Mouse (Mus musculus): ENCODE results near the gene Grb10. TPM values are rescaled to one million over a fixed set of nuclear protein-coding genes. Genes with fewer than 3 reads are reported as not detected.

Grb10 gene
- polyA plus RNA-seq, 1 experiment from 2014 or later = 638 TPM

DNA sequence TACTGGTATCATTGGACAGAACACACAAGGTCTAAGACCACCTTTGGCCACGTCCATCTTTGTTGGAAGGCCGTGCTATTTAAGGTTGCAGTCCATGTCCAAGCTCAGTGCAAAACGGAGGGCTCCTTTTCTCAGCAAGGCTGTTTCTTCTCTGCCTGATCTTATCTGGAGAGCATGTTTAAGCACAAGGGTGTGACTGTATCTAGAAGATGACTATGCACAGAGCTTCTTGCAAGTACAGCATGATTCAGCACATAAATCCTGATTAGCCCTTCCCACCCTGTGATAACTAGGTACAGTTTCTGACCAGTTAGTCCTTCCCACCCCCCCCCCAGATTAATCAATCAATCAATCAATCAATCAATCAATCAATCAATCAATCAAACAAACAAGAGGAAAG lies 115.1 kb downstream of the Grb10 start:
- Histone ChIP-seq H3K9me3 (no peaks in the 10 kb centered on the region), H3K4me2 (replicated peaks) (no peak overlapping the region), H3K4me1 (no peaks in the 10 kb centered on the region), H3K9ac (no peak overlapping the region), H3K27ac (no peak overlapping the region), H3K27me3 (no peaks in the 10 kb centered on the region), H3K36me3 (no peaks in the 10 kb centered on the region), H3K4me3 (no peak overlapping the region)
- no peak for ATAC-seq (ENCODE audit: insufficient number of reproducible peaks, insufficient read depth, low FRiP score, low TSS enrichment)
- 87% methylated on average over 3 of the region's 3 CpGs for WGBS

DNA sequence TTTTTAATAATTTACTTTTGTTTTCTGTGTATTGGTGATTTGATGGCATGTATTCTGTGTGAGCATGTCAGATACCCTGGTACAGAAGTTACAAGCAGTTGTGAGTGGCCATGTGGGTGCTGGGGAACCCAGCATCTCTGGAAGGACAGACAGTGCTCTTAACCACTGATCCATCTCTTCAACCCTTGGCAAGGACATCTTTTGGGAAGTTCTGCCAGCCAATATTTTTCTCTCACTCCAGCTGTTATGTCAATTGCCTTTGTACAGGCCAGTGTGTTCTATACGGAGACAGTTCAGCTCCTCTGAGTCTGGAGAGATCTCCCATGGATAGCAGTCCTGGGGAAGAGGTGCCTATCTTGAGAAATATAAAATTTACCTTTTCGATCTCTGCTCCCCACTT lies 116.4 kb downstream of the Grb10 start:
- Histone ChIP-seq H3K9ac (no peak overlapping the region), H3K27me3 (no peaks in the 10 kb centered on the region), H3K4me1 (no peaks in the 10 kb centered on the region), H3K4me3 (no peak overlapping the region), H3K36me3 (no peaks in the 10 kb centered on the region), H3K27ac (no peak overlapping the region), H3K4me2 (replicated peaks) (no peak overlapping the region), H3K9me3 (no peaks in the 10 kb centered on the region)
- 83% methylated on average over 2 of the region's 2 CpGs for WGBS
- no peak for ATAC-seq (ENCODE audit: insufficient number of reproducible peaks, insufficient read depth, low FRiP score, low TSS enrichment)

DNA sequence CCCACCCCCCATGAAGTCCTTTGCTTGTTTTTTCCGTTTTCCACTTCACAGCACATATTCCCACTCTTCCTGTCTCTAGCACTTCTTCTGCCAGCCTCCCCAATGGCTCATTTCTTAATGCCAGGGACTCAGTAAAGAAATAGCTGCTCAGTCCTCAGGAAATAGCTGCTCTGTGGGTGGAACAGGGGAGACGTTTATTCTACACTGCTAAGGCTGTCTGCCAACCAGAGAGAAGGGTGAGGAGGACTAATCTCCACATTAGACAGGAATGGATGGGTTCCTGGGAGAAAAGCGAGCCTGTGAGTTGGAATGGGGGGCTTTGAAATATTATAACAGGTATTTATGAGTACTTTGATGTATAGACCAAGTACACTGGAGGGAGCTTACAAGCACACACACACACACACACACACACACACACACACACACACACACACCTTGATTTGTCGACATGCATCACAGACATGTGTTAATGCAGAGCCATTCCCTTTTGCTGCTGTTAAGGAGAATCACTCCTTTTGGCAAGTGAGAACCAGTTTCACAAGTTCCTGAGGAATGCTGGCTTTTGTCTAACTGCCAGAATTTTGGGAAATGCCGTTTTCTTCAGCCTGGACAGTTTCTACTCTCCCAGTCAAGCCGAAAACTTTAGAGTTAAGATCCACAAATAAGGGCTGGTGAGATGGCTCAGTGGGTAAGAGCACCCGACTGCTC lies 130.6 kb downstream of the Grb10 start:
- no peak overlapping the region for H3K4me2 ChIP-seq (replicated peaks)
- no peaks in the 10 kb centered on the region for H3K36me3 ChIP-seq
- no peak for ATAC-seq (ENCODE audit: insufficient number of reproducible peaks, insufficient read depth, low FRiP score, low TSS enrichment)
- no peaks in the 10 kb centered on the region for H3K27me3 ChIP-seq
- H3K27ac ChIP-seq = 0 out of 2 replicates have a peak overlapping the region, but pooled peaks have one; percentile 23
- no peaks in the 10 kb centered on the region for H3K9me3 ChIP-seq
- H3K4me3 ChIP-seq = no peak overlapping the region
- 51% methylated on average over 7 of the region's 7 CpGs for WGBS
- H3K4me1 ChIP-seq = no peaks in the 10 kb centered on the region
- H3K9ac ChIP-seq = no peak overlapping the region

DNA sequence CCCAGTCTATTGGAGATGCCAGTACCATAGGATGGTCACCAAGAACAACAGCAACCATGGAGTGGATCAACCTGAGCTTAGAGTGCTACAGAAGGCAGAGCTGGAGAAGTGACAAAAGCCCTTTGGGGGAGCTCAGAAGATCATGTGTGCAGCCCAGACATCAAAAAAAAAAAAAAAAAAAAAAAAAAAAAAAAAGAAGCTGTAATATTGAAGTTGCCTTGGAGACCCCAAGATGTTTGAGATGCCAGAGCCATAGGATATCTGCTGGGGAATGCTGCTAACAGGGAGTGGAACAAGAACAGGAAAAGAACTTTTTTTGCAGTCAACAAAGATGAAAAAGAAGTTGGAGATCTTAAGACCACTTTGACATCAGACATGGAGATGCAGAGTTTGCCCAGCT lies 133.0 kb downstream of the Grb10 start:
- no peak overlapping the region for H3K27ac ChIP-seq
- H3K27me3 ChIP-seq = no peaks in the 10 kb centered on the region
- H3K9ac ChIP-seq = no peak overlapping the region
- no peaks in the 10 kb centered on the region for H3K9me3 ChIP-seq
- no peaks in the 10 kb centered on the region for H3K36me3 ChIP-seq
- no peak for ATAC-seq (ENCODE audit: insufficient number of reproducible peaks, insufficient read depth, low FRiP score, low TSS enrichment)
- no peaks in the 10 kb centered on the region for H3K4me1 ChIP-seq
- H3K4me2 ChIP-seq (replicated peaks) = no peak overlapping the region
- no peak overlapping the region for H3K4me3 ChIP-seq

- Histone ChIP-seq H3K27me3 (no peaks in the 10 kb centered on the region), H3K4me2 (replicated peaks) (no peak overlapping the region), H3K9ac (no peak overlapping the region), H3K27ac (no peak overlapping the region), H3K4me3 (no peak overlapping the region), H3K36me3 (no peaks in the 10 kb centered on the region), H3K4me1 (no peaks in the 10 kb centered on the region), H3K9me3 (no peaks in the 10 kb centered on the region)
- WGBS = 65% methylated on average over 5 of the region's 5 CpGs
- no peak for ATAC-seq (ENCODE audit: insufficient number of reproducible peaks, insufficient read depth, low FRiP score, low TSS enrichment)
These were observed 133.5 kb downstream of the Grb10 start for GRCm38 (mm10) chr11:11904995-11905394.

- H3K27ac ChIP-seq = no peak overlapping the region
- no peaks in the 10 kb centered on the region for H3K36me3 ChIP-seq
- WGBS = 69% methylated on average over 5 of the region's 5 CpGs
- no peaks in the 10 kb centered on the region for H3K4me1 ChIP-seq
- ATAC-seq (ENCODE audit: insufficient number of reproducible peaks, insufficient read depth, low FRiP score, low TSS enrichment) = no peak
- H3K9ac ChIP-seq = no peak overlapping the region
- H3K9me3 ChIP-seq = no peaks in the 10 kb centered on the region
- no peak overlapping the region for H3K4me2 ChIP-seq (replicated peaks)
- H3K27me3 ChIP-seq = no peaks in the 10 kb centered on the region
- H3K4me3 ChIP-seq = no peak overlapping the region
These were observed 137.0 kb downstream of the Grb10 start for GRCm38 (mm10) chr11:11901509-11901908.

DNA sequence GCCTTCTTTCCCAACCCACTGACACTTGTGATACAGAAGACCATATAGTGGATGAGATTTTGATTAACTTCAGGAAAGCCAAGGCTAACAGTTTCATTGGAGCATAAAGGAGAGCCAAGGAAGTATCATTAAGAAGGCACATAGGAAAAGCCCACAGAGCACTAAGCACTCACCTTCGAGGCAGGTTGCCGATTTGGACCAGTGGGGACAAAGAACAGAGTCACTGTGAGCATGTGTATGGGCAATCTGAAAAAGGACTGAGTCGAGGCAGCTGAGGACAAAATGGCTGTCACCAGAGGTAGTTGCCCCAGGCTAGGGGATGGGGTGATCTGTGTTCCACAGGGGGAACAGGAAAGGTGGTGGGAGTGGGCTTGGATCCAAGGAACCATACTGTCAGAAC lies 140.0 kb downstream of the Grb10 start:
- Histone ChIP-seq H3K9me3 (no peaks in the 10 kb centered on the region), H3K4me2 (replicated peaks) (no peak overlapping the region), H3K27ac (no peak overlapping the region), H3K27me3 (no peaks in the 10 kb centered on the region), H3K9ac (no peak overlapping the region), H3K4me3 (no peak overlapping the region), H3K36me3 (no peaks in the 10 kb centered on the region), H3K4me1 (no peaks in the 10 kb centered on the region)
- ATAC-seq (ENCODE audit: insufficient number of reproducible peaks, insufficient read depth, low FRiP score, low TSS enrichment) = no peak
- WGBS = 89% methylated on average over 3 of the region's 3 CpGs

DNA sequence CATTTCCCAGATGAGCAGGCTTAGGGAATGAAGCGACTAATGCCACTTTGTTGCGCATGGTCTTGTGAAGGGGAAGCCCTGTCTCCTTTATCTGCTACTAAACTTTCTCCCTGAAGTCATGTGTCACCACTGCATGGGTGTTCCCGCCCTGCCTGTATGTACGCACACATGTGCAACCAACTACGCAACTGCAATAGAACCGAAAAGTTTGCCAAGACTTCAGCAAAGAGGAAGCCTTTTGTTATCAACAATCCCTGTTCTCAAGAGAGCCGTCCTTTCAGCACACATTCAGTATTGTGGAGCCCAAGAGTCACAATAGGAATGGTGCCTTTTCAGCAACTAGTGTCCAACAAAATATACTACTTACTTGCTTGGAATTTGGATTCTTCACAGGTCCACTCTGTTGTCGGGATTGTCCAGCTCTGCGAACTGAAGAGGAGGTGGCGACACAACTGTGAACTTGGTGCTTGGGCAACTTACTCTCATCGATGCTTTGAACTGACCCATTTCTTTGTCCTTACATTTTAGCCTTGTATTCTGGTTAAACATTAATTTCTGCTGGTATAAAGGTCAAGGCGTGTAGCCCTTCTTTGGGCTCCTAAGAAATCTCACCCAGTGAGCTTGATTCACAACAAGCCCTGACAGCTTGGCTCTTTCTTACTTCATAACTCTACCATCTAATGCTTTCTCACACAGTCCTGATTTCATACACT lies 140.7 kb downstream of the Grb10 start, which contains the start of gene Ddc:
TSS of gene Ddc (minus strand) at position 500 of the 713 bp plus-strand sequence.
- WGBS = 91% methylated on average over 12 of the region's 12 CpGs
- H3K36me3 ChIP-seq = no peaks in the 10 kb centered on the region

GRCm38 (mm10) chr11:11895479-11895878 lies 143.0 kb downstream of the Grb10 start:
- H3K4me1 ChIP-seq = 0 out of 2 replicates have a peak, but pooled peaks cover 5% of the 10 kb centered on the region
- no peak overlapping the region for H3K27ac ChIP-seq
- ATAC-seq (ENCODE audit: insufficient number of reproducible peaks, insufficient read depth, low FRiP score, low TSS enrichment) = no peak
- 83% methylated on average over 2 of the region's 2 CpGs for WGBS
- H3K4me2 ChIP-seq (replicated peaks) = no peak overlapping the region
- no peaks in the 10 kb centered on the region for H3K36me3 ChIP-seq
- H3K27me3 ChIP-seq = no peaks in the 10 kb centered on the region
- 0 out of 2 replicates have a peak, but pooled peaks cover 4% of the 10 kb centered on the region for H3K9me3 ChIP-seq
- no peak overlapping the region for H3K4me3 ChIP-seq
- no peak overlapping the region for H3K9ac ChIP-seq

More for the DNA sequence above, 140.7 kb downstream of the Grb10 start, which contains the start of gene Ddc:
- Histone ChIP-seq H3K9ac (no peak within 1 kb of the TSS), H3K27ac (no peak within 1 kb of the TSS), H3K4me1 (0 out of 2 replicates have a peak, but pooled peaks cover 2% of the 10 kb centered on the region), H3K4me3 (no peak within 1 kb of the TSS), H3K4me2 (replicated peaks) (no peak within 1 kb of the TSS), H3K9me3 (no peaks in the 10 kb centered on the region), H3K27me3 (no peaks in the 10 kb centered on the region)
- ATAC-seq (ENCODE audit: insufficient number of reproducible peaks, insufficient read depth, low FRiP score, low TSS enrichment) = no peak

- H3K4me2 ChIP-seq (replicated peaks) = no peak overlapping the region
- H3K27ac ChIP-seq = no peak overlapping the region
- H3K9me3 ChIP-seq = 0 out of 2 replicates have a peak, but pooled peaks cover 4% of the 10 kb centered on the region
- H3K4me1 ChIP-seq = 0 out of 2 replicates have a peak, but pooled peaks cover 5% of the 10 kb centered on the region
- H3K36me3 ChIP-seq = no peaks in the 10 kb centered on the region
- no peak overlapping the region for H3K4me3 ChIP-seq
- H3K27me3 ChIP-seq = no peaks in the 10 kb centered on the region
- no peak overlapping the region for H3K9ac ChIP-seq
- ATAC-seq (ENCODE audit: insufficient number of reproducible peaks, insufficient read depth, low FRiP score, low TSS enrichment) = no peak
- WGBS = 84% methylated on average over 1 of the region's 1 CpGs
These were observed 144.7 kb downstream of the Grb10 start for GRCm38 (mm10) chr11:11893769-11894168.

GRCm38 (mm10) chr11:11892993-11893602 lies 145.4 kb downstream of the Grb10 start:
- ATAC-seq (ENCODE audit: insufficient number of reproducible peaks, insufficient read depth, low FRiP score, low TSS enrichment) = no peak
- H3K36me3 ChIP-seq = no peaks in the 10 kb centered on the region
- H3K9me3 ChIP-seq = 0 out of 2 replicates have a peak, but pooled peaks cover 4% of the 10 kb centered on the region
- no peak overlapping the region for H3K4me3 ChIP-seq
- H3K27ac ChIP-seq = no peak overlapping the region
- 0 out of 2 replicates have a peak, but pooled peaks cover 5% of the 10 kb centered on the region for H3K4me1 ChIP-seq
- 55% methylated on average over 10 of the region's 10 CpGs for WGBS
- no peaks in the 10 kb centered on the region for H3K27me3 ChIP-seq
- H3K4me2 ChIP-seq (replicated peaks) = no peak overlapping the region
- H3K9ac ChIP-seq = no peak overlapping the region
